Mouse (Mus musculus) MEL (cell line): ENCODE measurements around the gene Prepl. TPM values are rescaled to one million over a fixed set of nuclear protein-coding genes. Genes with fewer than 3 reads are reported as not detected.

Experiments used
- DNase-seq: peaks from one replicate; pipeline ENCODE4 v3.0.0; 2011; ENCODE audit warnings: low read depth, low spot score
- H3K27ac ChIP-seq: 2 replicates; pipeline ENCODE4 v1.5.1; 2012; ENCODE audit warnings: low read depth, mild to moderate bottlenecking, control low read depth, low read length, moderate library complexity; ENCODE audit not compliant: control insufficient read depth
- H3K27me3 ChIP-seq, 2 experiments: fragments of 150-350 bp in 1 of 2; sonication (generic) in 1 of 2; 2 replicates each; pipeline ENCODE4 v1.6.1; 2012; ENCODE audit warnings: low read length in 2 of 2, mild to moderate bottlenecking in 2 of 2, improper control_type of control experiment in 1 of 2, moderate library complexity in 1 of 2; ENCODE audit not compliant: insufficient read depth in 2 of 2, control insufficient read depth in 1 of 2
- H3K36me3 ChIP-seq, 2 experiments: 2 replicates each; pipeline ENCODE4 v1.6.1; 2012 to 2014; ENCODE audit warnings: low read length in 2 of 2, improper control_type of control experiment in 1 of 2, inconsistent platforms in 1 of 2, mild to moderate bottlenecking in 1 of 2; ENCODE audit not compliant: insufficient read depth in 2 of 2, control insufficient read depth in 1 of 2
- H3K4me1 ChIP-seq, 2 experiments: fragments of 150-350 bp in 1 of 2; sonication (generic) in 1 of 2; 2 replicates each; pipeline ENCODE4 v1.6.1; 2012; ENCODE audit warnings: low read length in 2 of 2, improper control_type of control experiment in 1 of 2, mild to moderate bottlenecking in 1 of 2; ENCODE audit not compliant: insufficient read depth in 2 of 2, control insufficient read depth in 1 of 2
- H3K4me3 ChIP-seq, 2 experiments: fragments of 150-350 bp in 1 of 2; sonication (generic) in 1 of 2; 2 replicates each; pipeline ENCODE4 v1.5.1; 2012; ENCODE audit warnings: low read depth in 2 of 2, low read length in 2 of 2, mild to moderate bottlenecking in 2 of 2, moderate library complexity in 2 of 2, control low read depth in 1 of 2, improper control_type of control experiment in 1 of 2; ENCODE audit not compliant: control insufficient read depth in 1 of 2, insufficient read depth in 1 of 2
- H3K79me2 ChIP-seq: 2 replicates; pipeline ENCODE4 v1.6.1; 2012; ENCODE audit warnings: mild to moderate bottlenecking, low read length, moderate library complexity; ENCODE audit not compliant: control insufficient read depth, poor library complexity, insufficient read depth
- H3K9ac ChIP-seq: 2 replicates; pipeline ENCODE4 v1.6.1; 2012; ENCODE audit warnings: low read depth, mild to moderate bottlenecking, control low read depth, low read length, moderate library complexity; ENCODE audit not compliant: control insufficient read depth, poor library complexity, severe bottlenecking
- H3K9me3 ChIP-seq: fragments of 150-350 bp; sonication (generic); replicated peaks from 2 replicates; pipeline ENCODE4 v1.6.1; 2012; ENCODE audit warnings: mild to moderate bottlenecking, low read length, improper control_type of control experiment, moderate library complexity; ENCODE audit not compliant: insufficient read depth
- BHLHE40 ChIP-seq: IDR thresholded peaks from 2 replicates; pipeline ENCODE4 v1.6.1; 2012; ENCODE audit warnings: low read depth, mild to moderate bottlenecking, inconsistent platforms, low read length, improper control_type of control experiment, borderline replicate concordance
- CTCF ChIP-seq, 3 experiments: IDR thresholded peaks in 2 of 3; conservative IDR thresholded peaks in 1 of 3; 2 replicates each; pipeline ENCODE4 v1.5.1; 2011 to 2012; ENCODE audit warnings: low read length in 3 of 3, low read depth in 2 of 3, mild to moderate bottlenecking in 2 of 3, improper control_type of control experiment in 1 of 3, inconsistent platforms in 1 of 3, mixed read lengths in 1 of 3, moderate library complexity in 1 of 3; ENCODE audit not compliant: control insufficient read depth in 1 of 3, insufficient read depth in 1 of 3, poor library complexity in 1 of 3, severe bottlenecking in 1 of 3
- GABPA ChIP-seq: IDR thresholded peaks from 2 replicates; pipeline ENCODE4 v1.6.1; 2012; ENCODE audit warnings: low read depth, mild to moderate bottlenecking, inconsistent platforms, low read length, improper control_type of control experiment, moderate library complexity
- HCFC1 ChIP-seq: IDR thresholded peaks from 2 replicates; pipeline ENCODE4 v1.6.1; 2012; ENCODE audit warnings: low read depth, mild to moderate bottlenecking, inconsistent platforms, low read length, improper control_type of control experiment, moderate library complexity
- JUND ChIP-seq: IDR thresholded peaks from 2 replicates; pipeline ENCODE4 v1.6.1; 2011; ENCODE audit warnings: low read depth, mild to moderate bottlenecking, improper control_type of control experiment, low read length
- KAT2A ChIP-seq: conservative IDR thresholded peaks from 2 replicates; pipeline ENCODE4 v1.6.1; 2012; ENCODE audit warnings: low read depth, low read length, improper control_type of control experiment, inconsistent platforms
- MAX ChIP-seq: IDR thresholded peaks from 2 replicates; pipeline ENCODE4 v1.6.1; 2011; ENCODE audit warnings: low read length, improper control_type of control experiment
- MYC ChIP-seq: IDR thresholded peaks from 2 replicates; pipeline ENCODE4 v1.6.1; 2011; ENCODE audit warnings: low read depth, mild to moderate bottlenecking, low read length, improper control_type of control experiment, moderate library complexity
- POLR2A ChIP-seq, 2 experiments: IDR thresholded peaks; 2 replicates each; pipeline ENCODE4 v1.6.1; 2011 to 2012; ENCODE audit warnings: low read length in 2 of 2, mild to moderate bottlenecking in 2 of 2, control low read depth in 1 of 2, improper control_type of control experiment in 1 of 2, low read depth in 1 of 2, moderate library complexity in 1 of 2; ENCODE audit not compliant: control insufficient read depth in 1 of 2, insufficient read depth in 1 of 2, poor library complexity in 1 of 2
- SIN3A ChIP-seq: IDR thresholded peaks from 2 replicates; pipeline ENCODE4 v1.6.1; 2012; ENCODE audit warnings: low read length, improper control_type of control experiment, inconsistent platforms
- SMC3 ChIP-seq: IDR thresholded peaks from 2 replicates; pipeline ENCODE4 v1.6.1; 2011; ENCODE audit warnings: low read depth, low read length, improper control_type of control experiment
- USF1 ChIP-seq: IDR thresholded peaks from 2 replicates; pipeline ENCODE4 v1.6.1; 2014; ENCODE audit warnings: low read depth, mild to moderate bottlenecking, inconsistent platforms, low read length, improper control_type of control experiment, moderate library complexity
- ZC3H11A ChIP-seq: IDR thresholded peaks from 2 replicates; pipeline ENCODE4 v1.6.1; 2012; ENCODE audit warnings: low read depth, mild to moderate bottlenecking, inconsistent platforms, low read length, improper control_type of control experiment
- ZKSCAN1 ChIP-seq: IDR thresholded peaks from 2 replicates; pipeline ENCODE4 v1.6.1; 2012; ENCODE audit warnings: low read depth, mild to moderate bottlenecking, inconsistent platforms, low read length, improper control_type of control experiment, moderate library complexity
- ZMIZ1 ChIP-seq: IDR thresholded peaks from 2 replicates; pipeline ENCODE4 v1.6.1; 2012; ENCODE audit warnings: low read depth, mild to moderate bottlenecking, inconsistent platforms, low read length, improper control_type of control experiment, moderate library complexity
- polyA plus RNA-seq, 2 experiments: library from polyadenylated mRNA; stranded (reverse) in 1 of 2; unstranded in 1 of 2; fragments of >175 nt in 1 of 2; fragments of >200 nt in 1 of 2; gene quantifications; 2 replicates each; pipeline versions ENCODE4 v1.2.1 to v1.2.4; 2012; ENCODE audit warnings: low replicate concordance in 2 of 2, low read depth in 1 of 2; ENCODE audit not compliant: insufficient read length in 2 of 2, insufficient read depth in 1 of 2, missing spikeins in 1 of 2
- total RNA-seq: library from RNA; depleted of rRNA; stranded (reverse); fragments of 300-350 nt; gene quantifications from 2 replicates; pipeline ENCODE4 v1.2.3, GENCODE M21; 2012

Gene Prepl
- total and polyA plus RNA-seq, 3 experiments = 12.2 to 23.2 TPM; not detected in 1

- TF ChIP-seq ZC3H11A (no peak), BHLHE40 (no peak), JUND (no peak), ZKSCAN1 (no peak), MAX (no peak)
- Histone ChIP-seq H3K9ac (no peak overlapping the region), H3K36me3 (no peaks in the 10 kb centered on the region)
These were observed 10.8 kb downstream of the Prepl start for GRCm38 (mm10) chr17:85079276-85079675.

GRCm38 (mm10) chr17:85074083-85074482, 16.0 kb downstream of the Prepl start:
- no peaks in the 10 kb centered on the region for H3K27me3 ChIP-seq
- no peaks in the 10 kb centered on the region for H3K4me1 ChIP-seq
- no peaks in the 10 kb centered on the region; a peak in 1 of 4 replicates for H3K36me3 ChIP-seq
- no peak for DNase-seq
- no peak overlapping the region for H3K9ac ChIP-seq
- H3K4me3 ChIP-seq = no peak overlapping the region
- no peak overlapping the region for H3K27ac ChIP-seq
- TF ChIP-seq USF1 = no peak
- TF ChIP-seq POLR2A (IDR thresholded peaks at IDR 0.05; ENCODE audit: control insufficient read depth in 1 of 2, insufficient read depth in 1 of 2, low read depth in 1 of 2, low read length in 2 of 2, poor library complexity in 1 of 2) = no peak
- no peak for TF ChIP-seq MYC
- TF ChIP-seq ZMIZ1 = no peak
- TF ChIP-seq HCFC1 = no peak
- TF ChIP-seq BHLHE40 = no peak
- H3K9me3 ChIP-seq = no peaks in the 10 kb centered on the region
- H3K79me2 ChIP-seq = no peaks in the 10 kb centered on the region

More at GRCm38 (mm10) chr17:85079276-85079675, 10.8 kb downstream of the Prepl start:
- Histone ChIP-seq H3K27ac (no peak overlapping the region), H3K79me2 (no peaks in the 10 kb centered on the region), H3K4me1 (no peaks in the 10 kb centered on the region), H3K9me3 (no peaks in the 10 kb centered on the region), H3K4me3 (no peak overlapping the region), H3K27me3 (no peaks in the 10 kb centered on the region)
- no peak for DNase-seq

- H3K4me1 ChIP-seq = no peaks in the 10 kb centered on the region
- TF ChIP-seq ZMIZ1 (no peak), CTCF (IDR thresholded peaks at IDR 0.05 in 2 of 3, conservative IDR thresholded peaks at IDR 0.05 in 1 of 3; ENCODE audit: control insufficient read depth in 1 of 3, insufficient read depth in 1 of 3, low read depth in 2 of 3, low read length in 3 of 3, poor library complexity in 1 of 3, severe bottlenecking in 1 of 3) (no peak), GABPA (no peak), SIN3A (no peak), KAT2A (no peak), SMC3 (no peak)
- TF ChIP-seq, all 39 proteins: peak for 0
- Histone ChIP-seq H3K9ac (no peak overlapping the region), H3K27ac (no peak overlapping the region), H3K79me2 (no peaks in the 10 kb centered on the region), H3K27me3 (no peaks in the 10 kb centered on the region), H3K9me3 (no peaks in the 10 kb centered on the region), H3K36me3 (no peaks in the 10 kb centered on the region; a peak in 1 of 4 replicates), H3K4me3 (no peak overlapping the region)
- no peak for DNase-seq
These were observed 16.8 kb downstream of the Prepl start for GRCm38 (mm10) chr17:85073214-85073613.
